Mouse (Mus musculus) layer of hippocampus, postnatal 14 days (tissue): ENCODE results near the gene Yaf2. TPM values are rescaled to one million over a fixed set of nuclear protein-coding genes. Genes with fewer than 3 reads are reported as not detected.
"Not testable (repeated sequence)": the region's sequence is repeated elsewhere in the genome, so short reads cannot be mapped to it uniquely, and the experiment has no call there.

Source experiments
- DNase-seq, 2 experiments: peaks; one replicate each; pipeline ENCODE4 v3.0.0; 2021 to 2022; ENCODE audit warnings: low spot score in 2 of 2, mixed read lengths in 1 of 2
- long read RNA-seq, 2 experiments: library from polyadenylated mRNA; stranded (forward); transcript quantifications; one replicate each; pipeline ENCODE4 v2.0.0; 2021
- total RNA-seq, 2 experiments: library from RNA; stranded (reverse); gene quantifications; 2 replicates each; pipeline ENCODE4 v1.2.3; 2021

Yaf2 gene
- total RNA-seq, result 10 to 100 TPM; 88.2 to 88.7 TPM
- long read RNA-seq, experiment 1, transcript Yaf2-201 (4 exons, 1,676 nt), result major isoform, 99 of 203 reads
- long read RNA-seq, experiment 1, transcript Yaf2-202 (5 exons, 1,870 nt), result minor isoform, 75 of 203 reads
- long read RNA-seq, experiment 1, partial matches to known transcripts, result 25 of 203 reads
- long read RNA-seq, experiment 1, other reads (novel, unspliced or antisense), result 4 of 203 reads
- long read RNA-seq, experiment 2, transcript Yaf2-202 (5 exons, 1,870 nt), result minor isoform, 100 of 271 reads
- long read RNA-seq, experiment 2, transcript Yaf2-201 (4 exons, 1,676 nt), result major isoform, 140 of 271 reads
- long read RNA-seq, experiment 2, partial matches to known transcripts, result 29 of 271 reads
- long read RNA-seq, experiment 2, other reads (novel, unspliced or antisense), result 2 of 271 reads

GRCm38 (mm10) chr15:93336925-93337761, at the start of gene Yaf2:
Yaf2 (minus strand) TSS chr15:93336935.
- DNase-seq, result peak; percentile 72 to 80

DNA sequence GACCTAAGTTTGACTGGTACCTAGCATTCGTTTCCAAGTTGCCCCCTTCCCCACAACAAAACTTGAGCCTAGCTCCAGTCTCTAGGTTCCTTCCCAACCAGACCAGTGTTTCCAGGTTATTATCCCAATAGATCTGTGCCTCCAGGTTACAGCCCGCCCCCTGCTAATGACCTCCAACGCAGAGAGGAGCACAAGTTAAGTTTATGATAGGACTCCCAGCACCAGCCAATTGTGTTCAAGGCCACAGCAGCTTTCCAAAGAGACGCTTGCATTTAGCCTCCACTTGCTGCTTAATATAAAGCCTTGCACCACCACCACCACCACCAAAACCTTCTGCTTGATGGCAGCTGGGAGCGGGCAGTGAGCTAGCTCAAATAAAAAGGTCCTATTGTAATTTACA, 44.6 kb upstream of the Yaf2 start:
- no peak for DNase-seq

DNA sequence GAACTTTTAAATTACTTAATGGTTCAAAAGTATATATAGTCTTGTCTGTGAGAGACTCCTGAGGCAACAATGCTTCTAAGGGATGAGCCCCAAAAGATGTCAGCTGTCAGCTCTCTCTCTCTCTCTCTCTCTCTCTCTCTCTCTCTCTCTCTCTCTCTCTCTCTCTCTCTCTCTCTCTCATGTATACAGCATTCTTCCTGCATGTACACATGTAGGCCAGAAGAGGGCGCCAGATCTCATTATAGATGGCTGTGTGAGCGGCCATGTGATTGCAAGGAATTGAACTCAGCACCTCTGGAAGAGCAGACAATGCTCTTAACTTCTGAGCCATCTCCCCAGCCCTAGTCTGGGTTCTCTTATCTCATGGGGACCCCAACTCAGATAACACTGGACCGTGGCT, 42.4 kb upstream of the Yaf2 start:
- no peak for DNase-seq

GRCm38 (mm10) chr15:93375696-93376095, 39.0 kb upstream of the Yaf2 start:
- DNase-seq, result no peak

DNA sequence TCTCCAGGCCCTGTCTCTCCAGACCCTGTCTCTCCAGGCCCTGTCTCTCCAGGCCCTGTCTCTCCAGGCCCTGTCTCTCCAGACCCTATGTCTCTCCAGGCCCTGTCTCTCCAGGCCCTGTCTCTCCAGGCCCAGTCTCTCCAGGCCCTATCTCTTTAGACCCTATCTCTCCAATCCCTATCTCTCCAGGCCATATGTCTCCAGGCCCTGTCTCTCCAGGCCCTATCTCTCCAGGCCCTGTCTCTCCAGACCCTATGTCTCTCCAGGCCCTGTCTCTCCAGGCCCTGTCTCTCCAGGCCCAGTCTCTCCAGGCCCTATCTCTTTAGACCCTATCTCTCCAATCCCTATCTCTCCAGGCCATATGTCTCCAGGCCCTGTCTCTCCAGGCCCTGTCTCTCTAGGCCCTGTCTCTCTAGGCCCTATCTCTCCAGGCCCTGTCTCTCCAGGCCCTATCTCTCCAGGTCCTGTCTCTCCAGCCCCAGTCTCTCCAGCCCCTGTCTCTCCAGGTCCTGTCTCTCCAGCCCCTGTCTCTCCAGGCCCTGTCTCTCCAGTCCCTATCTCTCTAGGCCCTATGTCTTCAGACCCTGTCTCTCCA, 35.9 kb upstream of the Yaf2 start:
- not testable (repeated sequence) for DNase-seq

GRCm38 (mm10) chr15:93371838-93372237, 35.1 kb upstream of the Yaf2 start:
- no peak for DNase-seq

GRCm38 (mm10) chr15:93368558-93368957, 31.8 kb upstream of the Yaf2 start:
- DNase-seq, result no peak

DNA sequence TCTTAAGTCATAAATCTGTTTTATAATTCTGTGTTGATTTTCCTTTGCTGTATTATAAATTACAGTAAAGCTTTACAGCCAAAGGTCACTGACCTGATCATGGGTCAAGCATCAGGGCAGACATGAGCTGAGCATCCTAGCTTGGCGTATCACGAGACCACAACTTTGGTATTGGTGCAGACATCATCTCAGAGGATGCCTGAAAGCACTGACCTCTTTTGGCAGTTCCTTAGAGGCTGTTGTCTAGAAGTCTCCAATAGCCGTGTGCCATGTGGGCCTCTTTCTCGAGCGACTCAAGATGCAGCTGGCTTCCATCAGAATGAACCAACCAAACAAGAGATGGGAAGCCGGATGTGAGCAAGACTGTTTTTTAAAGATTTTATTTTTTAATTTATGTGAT, 28.8 kb upstream of the Yaf2 start:
- DNase-seq, result no peak

- DNase-seq, result no peak
Observed at GRCm38 (mm10) chr15:93358346-93359095, 21.8 kb upstream of the Yaf2 start.

- DNase-seq, result no peak
Observed at GRCm38 (mm10) chr15:93340630-93341379, 4.1 kb upstream of the Yaf2 start.

DNA sequence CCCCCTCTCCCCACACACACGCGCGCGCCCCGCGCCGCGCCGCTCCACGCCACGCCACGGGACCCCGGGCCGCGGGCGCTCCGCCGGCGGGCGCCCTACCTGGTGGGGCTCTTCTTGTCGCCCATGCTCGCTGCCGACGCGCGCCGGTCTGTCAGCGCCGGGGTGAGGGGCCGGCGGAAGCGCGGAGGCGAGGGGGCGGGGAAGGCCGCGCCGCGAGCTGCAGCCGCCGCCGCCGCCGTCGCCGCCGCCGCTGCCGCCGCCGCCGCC, 144 bp downstream of the Yaf2 start:
- DNase-seq, result no peak

DNA sequence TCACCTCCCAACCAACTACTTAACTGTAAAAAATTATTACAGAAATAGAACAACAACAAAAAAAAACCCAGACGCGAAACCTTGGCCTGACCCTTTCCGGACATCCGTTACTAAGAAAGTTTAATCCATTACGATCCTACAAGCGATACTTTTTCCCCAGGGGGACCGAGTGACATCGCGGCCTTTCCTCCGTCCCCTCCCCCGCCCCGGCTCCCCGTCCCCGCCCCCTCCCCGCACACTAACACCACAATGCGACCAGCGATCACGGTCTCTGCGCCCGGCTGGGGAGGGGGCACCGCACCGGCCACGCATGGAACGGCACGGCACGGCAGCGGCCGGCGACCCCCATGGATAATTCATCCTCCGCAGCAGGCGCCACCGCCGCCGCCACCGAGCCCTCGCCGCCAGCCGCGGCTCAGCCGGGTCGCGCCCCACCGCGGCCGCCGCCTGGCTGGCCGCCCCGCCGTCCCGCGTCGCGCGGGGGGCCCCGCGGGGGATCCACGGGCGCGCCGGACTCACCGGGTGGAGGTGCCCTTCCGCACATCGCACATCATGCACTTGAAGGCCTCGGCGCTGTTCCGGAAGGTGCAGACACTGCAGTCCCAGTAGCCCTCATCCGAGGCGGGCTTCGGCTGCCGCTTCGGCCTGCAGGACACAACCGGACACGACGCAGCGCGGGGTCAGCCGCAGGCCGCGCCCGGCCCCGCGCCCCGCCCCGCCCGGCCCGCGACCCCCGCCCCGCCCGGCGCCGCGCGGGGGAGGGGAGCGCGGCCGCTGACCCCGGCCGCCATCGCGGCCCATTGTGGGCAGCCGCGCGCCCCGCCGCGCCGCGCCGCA, 696 bp downstream of the Yaf2 start:
- DNase-seq, result peak; percentile 21

DNA sequence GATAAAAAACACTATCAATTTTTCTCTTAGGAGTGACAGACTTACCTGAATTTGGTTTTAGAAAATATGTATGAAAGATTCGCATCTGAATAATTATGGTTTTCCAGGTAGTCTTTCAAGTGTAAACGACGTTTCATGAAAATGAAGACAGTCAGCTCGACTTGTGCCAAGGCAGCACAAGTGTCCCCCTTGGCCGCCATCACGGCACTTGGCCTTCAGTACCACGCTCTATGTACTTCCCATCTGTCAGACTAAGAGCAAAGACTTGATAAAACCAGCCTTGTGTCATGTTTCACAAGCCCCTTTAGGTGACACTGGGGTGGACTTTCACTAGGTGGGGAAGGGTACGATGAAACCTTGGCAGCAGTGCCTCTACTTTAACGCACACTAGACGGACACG, 5.5 kb downstream of the Yaf2 start:
- no peak for DNase-seq

GRCm38 (mm10) chr15:93327235-93327634, 9.5 kb downstream of the Yaf2 start:
- DNase-seq, result no peak

DNA sequence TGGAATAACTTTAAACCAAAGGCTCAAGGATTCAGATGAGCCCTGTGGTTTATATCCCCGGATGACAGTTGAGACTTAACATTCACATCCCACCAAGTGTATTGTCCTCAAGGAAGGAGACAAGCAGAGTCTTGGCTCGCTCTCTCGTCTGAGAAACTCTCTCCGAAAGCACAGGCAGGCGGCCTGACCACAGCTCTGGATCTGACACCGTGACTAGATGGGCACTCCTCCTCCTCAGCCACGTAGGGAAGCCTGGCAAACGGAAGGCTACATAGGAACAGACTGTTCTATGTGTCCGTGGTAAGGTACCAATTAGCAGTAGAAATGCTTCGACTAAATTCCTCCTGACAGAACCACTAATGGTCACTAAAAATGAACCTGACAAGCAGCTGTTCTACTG, 10.1 kb downstream of the Yaf2 start:
- DNase-seq, result no peak

GRCm38 (mm10) chr15:93325360-93325759, 11.4 kb downstream of the Yaf2 start:
- DNase-seq, result no peak

DNA sequence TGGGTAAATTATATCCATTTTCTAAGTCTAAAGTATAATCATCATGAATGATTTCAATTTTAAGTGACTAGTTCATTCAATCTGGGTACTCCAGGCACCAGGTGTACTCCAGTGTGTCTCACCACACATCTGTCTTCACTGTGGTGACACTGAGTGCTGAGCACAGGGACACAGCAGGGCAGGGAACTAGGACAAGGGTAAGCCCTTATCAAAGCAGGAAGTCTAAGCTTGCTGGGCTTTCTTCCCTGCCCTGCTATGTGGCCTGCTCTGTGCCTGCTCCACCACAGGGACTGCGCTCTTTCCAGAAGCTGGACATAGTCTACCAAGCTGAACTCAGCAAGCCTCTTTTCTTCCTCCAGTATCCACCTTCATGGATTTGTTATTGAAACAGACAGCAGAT, 18.0 kb downstream of the Yaf2 start:
- no peak for DNase-seq

GRCm38 (mm10) chr15:93310304-93310703, 26.4 kb downstream of the Yaf2 start:
- not testable (repeated sequence) for DNase-seq

- no peak for DNase-seq
Observed at GRCm38 (mm10) chr15:93298197-93298596, 38.5 kb downstream of the Yaf2 start.

DNA sequence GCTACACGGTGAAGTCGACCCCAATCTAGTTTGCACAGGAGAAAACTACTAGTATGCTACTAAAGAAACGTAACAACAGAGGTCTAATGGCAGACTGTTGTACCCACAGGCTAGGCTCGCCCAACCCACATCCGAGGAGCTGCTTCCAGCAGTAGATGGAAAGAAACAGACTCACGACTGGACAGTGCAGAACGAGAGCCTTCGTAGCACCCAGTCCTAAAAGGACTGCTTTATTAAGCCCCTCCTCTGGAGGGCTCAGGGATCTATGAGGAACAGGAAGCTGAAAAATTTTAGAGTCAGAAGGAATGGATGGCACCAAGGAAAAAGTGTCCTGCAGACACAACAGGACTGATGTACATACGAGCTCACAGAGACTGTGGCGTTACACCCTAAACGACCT, 42.3 kb downstream of the Yaf2 start:
- no peak for DNase-seq
